Mouse (Mus musculus): Measurements from ENCODE around the gene Lyz2.

- no peak for TF ChIP-seq CTCF (IDR thresholded peaks at IDR 0.05)
- TF ChIP-seq EP300 (IDR thresholded peaks at IDR 0.05; ENCODE audit: insufficient read depth, low read depth, low read length) = no peak
- no peak for TF ChIP-seq POLR2A (IDR thresholded peaks at IDR 0.05; ENCODE audit: insufficient read depth, low read depth, low read length)
Observed at GRCm38 (mm10) chr10:117229826-117230225, 52.3 kb downstream of the Lyz2 start.
